Mouse (Mus musculus): ENCODE measurements around the gene Fndc3b. TPM values are rescaled to one million over a fixed set of nuclear protein-coding genes. Genes with fewer than 3 reads are reported as not detected.
"Not testable (repeated sequence)": the region's sequence is repeated elsewhere in the genome, so short reads cannot be mapped to it uniquely, and the experiment has no call there.

The Fndc3b gene
- polyA plus RNA-seq, 1 experiment from 2014 or later: 14.0 TPM

DNA sequence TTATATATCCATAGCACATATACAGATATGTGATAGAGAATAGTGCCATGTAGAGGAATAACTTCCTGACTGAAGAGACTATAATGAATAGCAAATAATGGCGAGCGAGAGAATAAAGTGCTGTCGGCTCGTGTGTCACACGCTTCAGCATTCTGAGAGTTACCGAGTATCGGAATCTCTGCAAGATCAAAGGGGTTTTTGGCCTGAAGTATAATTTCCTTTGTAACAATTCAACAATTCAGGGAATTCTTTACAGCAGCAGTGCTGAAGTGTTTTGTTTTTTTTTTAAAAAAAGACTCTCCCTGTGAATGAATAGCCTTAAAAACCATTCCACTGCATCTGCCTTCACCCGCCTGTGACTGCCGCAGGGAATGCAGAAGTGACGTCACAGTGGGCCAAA is 294.3 kb downstream of the Fndc3b start:
- no peak overlapping the region for H3K4me3 ChIP-seq (ENCODE audit: low read length)
- H3K9me3 ChIP-seq (ENCODE audit: control insufficient read depth, low read length): no peaks in the 10 kb centered on the region
- H3K36me3 ChIP-seq (ENCODE audit: control insufficient read depth, insufficient read depth, low read length): peaks cover 6% of the 10 kb centered on the region; the same call in 1 of the 2 replicates
- H3K4me1 ChIP-seq (ENCODE audit: control insufficient read depth, insufficient read depth, low read length): no peaks in the 10 kb centered on the region
- ATAC-seq: no peak
- no peak overlapping the region for H3K9ac ChIP-seq (ENCODE audit: low read depth, low read length)
- 87% methylated on average over 10 of the region's 10 CpGs for WGBS
- H3K4me2 ChIP-seq (ENCODE audit: low read depth, low read length): no peak overlapping the region
- no peaks in the 10 kb centered on the region for H3K27me3 ChIP-seq (replicated peaks; ENCODE audit: control insufficient read depth, insufficient read depth, low read length)
- no peak overlapping the region for H3K27ac ChIP-seq (ENCODE audit: low read length)

GRCm38 (mm10) chr3:27413566-27413965 is 297.5 kb downstream of the Fndc3b start:
- no peak for ATAC-seq
- no peak overlapping the region for H3K4me2 ChIP-seq (ENCODE audit: low read depth, low read length)
- no peaks in the 10 kb centered on the region for H3K27me3 ChIP-seq (replicated peaks; ENCODE audit: control insufficient read depth, insufficient read depth, low read length)
- no peaks in the 10 kb centered on the region for H3K9me3 ChIP-seq (ENCODE audit: control insufficient read depth, low read length)
- H3K4me3 ChIP-seq (ENCODE audit: low read length): no peak overlapping the region
- 81% methylated on average over 3 of the region's 3 CpGs for WGBS
- H3K27ac ChIP-seq (ENCODE audit: low read length): no peak overlapping the region
- H3K36me3 ChIP-seq (ENCODE audit: control insufficient read depth, insufficient read depth, low read length): peaks cover 2% of the 10 kb centered on the region; the same call in 1 of the 2 replicates
- no peak overlapping the region for H3K9ac ChIP-seq (ENCODE audit: low read depth, low read length)
- H3K4me1 ChIP-seq (ENCODE audit: control insufficient read depth, insufficient read depth, low read length): no peaks in the 10 kb centered on the region

- peaks cover 2% of the 10 kb centered on the region; the same call in 1 of the 2 replicates for H3K36me3 ChIP-seq (ENCODE audit: control insufficient read depth, insufficient read depth, low read length)
- 93% methylated on average over 2 of the region's 2 CpGs for WGBS
Measured at GRCm38 (mm10) chr3:27411286-27411685, 299.8 kb downstream of the Fndc3b start.

GRCm38 (mm10) chr3:27408564-27408963 is 302.5 kb downstream of the Fndc3b start:
- H3K36me3 ChIP-seq (ENCODE audit: control insufficient read depth, insufficient read depth, low read length): no peaks in the 10 kb centered on the region
- no peak overlapping the region for H3K4me2 ChIP-seq (ENCODE audit: low read depth, low read length)
- 75% methylated on average over 2 of the region's 2 CpGs for WGBS
- H3K27ac ChIP-seq (ENCODE audit: low read length): no peak overlapping the region
- H3K27me3 ChIP-seq (replicated peaks; ENCODE audit: control insufficient read depth, insufficient read depth, low read length): no peaks in the 10 kb centered on the region
- H3K9me3 ChIP-seq (ENCODE audit: control insufficient read depth, low read length): no peaks in the 10 kb centered on the region
- no peaks in the 10 kb centered on the region for H3K4me1 ChIP-seq (ENCODE audit: control insufficient read depth, insufficient read depth, low read length)
- ATAC-seq: no peak
- no peak overlapping the region for H3K9ac ChIP-seq (ENCODE audit: low read depth, low read length)
- H3K4me3 ChIP-seq (ENCODE audit: low read length): no peak overlapping the region

More at GRCm38 (mm10) chr3:27411286-27411685, 299.8 kb downstream of the Fndc3b start:
- Histone ChIP-seq H3K27ac (ENCODE audit: low read length) (no peak overlapping the region), H3K4me3 (ENCODE audit: low read length) (no peak overlapping the region), H3K9ac (ENCODE audit: low read depth, low read length) (no peak overlapping the region), H3K9me3 (ENCODE audit: control insufficient read depth, low read length) (no peaks in the 10 kb centered on the region), H3K4me2 (ENCODE audit: low read depth, low read length) (no peak overlapping the region), H3K4me1 (ENCODE audit: control insufficient read depth, insufficient read depth, low read length) (no peaks in the 10 kb centered on the region), H3K27me3 (replicated peaks; ENCODE audit: control insufficient read depth, insufficient read depth, low read length) (no peaks in the 10 kb centered on the region)
- ATAC-seq: no peak

GRCm38 (mm10) chr3:27406440-27406839 is 304.7 kb downstream of the Fndc3b start:
- Histone ChIP-seq H3K9me3 (ENCODE audit: control insufficient read depth, low read length) (no peaks in the 10 kb centered on the region), H3K27me3 (replicated peaks; ENCODE audit: control insufficient read depth, insufficient read depth, low read length) (no peaks in the 10 kb centered on the region), H3K27ac (ENCODE audit: low read length) (no peak overlapping the region), H3K9ac (ENCODE audit: low read depth, low read length) (no peak overlapping the region), H3K4me1 (ENCODE audit: control insufficient read depth, insufficient read depth, low read length) (no peaks in the 10 kb centered on the region), H3K36me3 (ENCODE audit: control insufficient read depth, insufficient read depth, low read length) (no peaks in the 10 kb centered on the region), H3K4me2 (ENCODE audit: low read depth, low read length) (no peak overlapping the region), H3K4me3 (ENCODE audit: low read length) (no peak overlapping the region)
- 83% methylated on average over 3 of the region's 3 CpGs for WGBS
- no peak for ATAC-seq

DNA sequence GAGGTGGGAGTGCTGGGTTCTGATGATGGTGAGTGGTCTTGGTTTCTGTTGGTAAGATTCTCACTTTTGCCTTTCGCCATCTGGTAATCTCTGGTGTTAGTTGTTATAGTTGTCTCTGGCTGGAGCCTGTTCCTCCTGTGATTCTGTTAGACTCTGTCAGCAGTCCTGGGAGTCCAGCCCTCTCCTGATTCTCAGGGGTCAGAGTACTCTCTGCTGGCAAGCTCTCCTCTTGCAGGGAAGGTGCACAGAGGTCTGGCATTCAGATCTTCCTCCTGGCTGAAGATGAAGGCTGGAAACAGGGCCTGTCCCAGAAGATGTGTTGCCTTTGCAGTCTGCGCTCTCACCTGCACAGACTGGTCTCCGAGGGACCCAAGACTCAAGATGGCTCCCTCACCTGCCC is 310.1 kb downstream of the Fndc3b start:
- not testable (repeated sequence) for ATAC-seq; H3K9me3 ChIP-seq (ENCODE audit: control insufficient read depth, low read length); H3K4me1 ChIP-seq (ENCODE audit: control insufficient read depth, insufficient read depth, low read length); H3K4me3 ChIP-seq (ENCODE audit: low read length); H3K4me2 ChIP-seq (ENCODE audit: low read depth, low read length); H3K9ac ChIP-seq (ENCODE audit: low read depth, low read length); H3K36me3 ChIP-seq (ENCODE audit: control insufficient read depth, insufficient read depth, low read length); H3K27me3 ChIP-seq (replicated peaks; ENCODE audit: control insufficient read depth, insufficient read depth, low read length); H3K27ac ChIP-seq (ENCODE audit: low read length)
- 93% methylated on average over 3 of the region's 3 CpGs for WGBS

- 78% methylated on average over 1 of the region's 1 CpGs for WGBS
- ATAC-seq: no peak
- H3K9me3 ChIP-seq (ENCODE audit: control insufficient read depth, low read length): no peaks in the 10 kb centered on the region
Measured at GRCm38 (mm10) chr3:27389923-27390322, 321.2 kb downstream of the Fndc3b start.

DNA sequence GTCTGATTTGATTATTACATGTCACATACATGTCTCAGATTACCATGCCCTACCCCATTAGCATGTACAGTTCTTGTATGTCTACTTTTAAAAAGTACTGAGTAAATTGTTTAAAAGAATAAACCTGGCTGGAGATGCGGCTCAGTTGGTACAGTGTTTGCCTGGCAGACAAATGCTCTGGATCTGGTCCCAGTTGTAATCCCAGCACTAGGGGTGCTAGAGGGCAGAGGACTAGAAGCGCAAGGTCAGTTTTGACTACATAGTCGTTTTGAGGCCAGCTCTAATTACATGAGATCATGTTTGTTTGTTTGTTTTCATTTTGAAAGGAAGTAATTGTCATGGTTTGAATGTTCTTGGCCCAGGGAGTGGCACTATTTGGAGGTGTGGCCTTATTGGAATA is 326.3 kb downstream of the Fndc3b start:
- Histone ChIP-seq H3K4me3 (ENCODE audit: low read length) (no peak overlapping the region), H3K36me3 (ENCODE audit: control insufficient read depth, insufficient read depth, low read length) (no peaks in the 10 kb centered on the region), H3K4me2 (ENCODE audit: low read depth, low read length) (no peak overlapping the region), H3K27me3 (replicated peaks; ENCODE audit: control insufficient read depth, insufficient read depth, low read length) (no peaks in the 10 kb centered on the region), H3K4me1 (ENCODE audit: control insufficient read depth, insufficient read depth, low read length) (no peaks in the 10 kb centered on the region), H3K9ac (ENCODE audit: low read depth, low read length) (no peak overlapping the region), H3K9me3 (ENCODE audit: control insufficient read depth, low read length) (no peaks in the 10 kb centered on the region), H3K27ac (ENCODE audit: low read length) (no peak overlapping the region)
- no peak for ATAC-seq
- 64% methylated on average over 3 of the region's 3 CpGs for WGBS

More at GRCm38 (mm10) chr3:27389923-27390322, 321.2 kb downstream of the Fndc3b start:
- H3K4me2 ChIP-seq (ENCODE audit: low read depth, low read length): no peak overlapping the region
- no peak overlapping the region for H3K4me3 ChIP-seq (ENCODE audit: low read length)
- H3K36me3 ChIP-seq (ENCODE audit: control insufficient read depth, insufficient read depth, low read length): no peaks in the 10 kb centered on the region
- H3K9ac ChIP-seq (ENCODE audit: low read depth, low read length): no peak overlapping the region
- H3K4me1 ChIP-seq (ENCODE audit: control insufficient read depth, insufficient read depth, low read length): no peaks in the 10 kb centered on the region
- no peak overlapping the region for H3K27ac ChIP-seq (ENCODE audit: low read length)
- H3K27me3 ChIP-seq (replicated peaks; ENCODE audit: control insufficient read depth, insufficient read depth, low read length): no peaks in the 10 kb centered on the region

DNA sequence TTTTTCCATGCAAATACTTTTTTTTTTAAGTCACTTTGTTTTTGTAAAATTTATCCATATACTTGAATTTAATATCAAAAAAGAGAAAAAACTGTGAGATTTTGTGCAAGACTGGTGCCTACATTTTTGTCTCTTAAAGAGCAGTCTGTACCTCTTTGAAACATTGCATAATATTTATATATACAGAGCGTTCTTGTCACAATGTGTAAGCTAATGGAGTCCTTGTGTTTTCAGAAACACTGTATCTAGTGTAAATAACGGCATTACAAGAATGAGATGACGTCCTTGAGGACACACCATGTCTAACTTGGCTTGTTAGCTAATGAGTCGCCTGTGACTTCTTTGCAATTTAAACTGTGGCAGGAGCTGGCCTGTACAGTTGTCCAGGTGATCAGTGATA is 333.2 kb downstream of the Fndc3b start:
- no peaks in the 10 kb centered on the region for H3K4me1 ChIP-seq (ENCODE audit: control insufficient read depth, insufficient read depth, low read length)
- H3K4me3 ChIP-seq (ENCODE audit: low read length): no peak overlapping the region
- H3K27ac ChIP-seq (ENCODE audit: low read length): no peak overlapping the region
- WGBS: 53% methylated on average over 4 of the region's 4 CpGs
- H3K4me2 ChIP-seq (ENCODE audit: low read depth, low read length): no peak overlapping the region
- H3K36me3 ChIP-seq (ENCODE audit: control insufficient read depth, insufficient read depth, low read length): no peaks in the 10 kb centered on the region
- no peak for ATAC-seq
- H3K9me3 ChIP-seq (ENCODE audit: control insufficient read depth, low read length): no peaks in the 10 kb centered on the region
- no peak overlapping the region for H3K9ac ChIP-seq (ENCODE audit: low read depth, low read length)
- H3K27me3 ChIP-seq (replicated peaks; ENCODE audit: control insufficient read depth, insufficient read depth, low read length): peaks cover 5% of the 10 kb centered on the region

GRCm38 (mm10) chr3:27374396-27374795 is 336.7 kb downstream of the Fndc3b start:
- no peaks in the 10 kb centered on the region for H3K4me1 ChIP-seq (ENCODE audit: control insufficient read depth, insufficient read depth, low read length)
- H3K9ac ChIP-seq (ENCODE audit: low read depth, low read length): no peak overlapping the region
- H3K27ac ChIP-seq (ENCODE audit: low read length): no peak overlapping the region
- no peak overlapping the region for H3K4me2 ChIP-seq (ENCODE audit: low read depth, low read length)
- no peaks in the 10 kb centered on the region for H3K9me3 ChIP-seq (ENCODE audit: control insufficient read depth, low read length)
- peaks cover 32% of the 10 kb centered on the region for H3K27me3 ChIP-seq (replicated peaks; ENCODE audit: control insufficient read depth, insufficient read depth, low read length)
- H3K4me3 ChIP-seq (ENCODE audit: low read length): no peak overlapping the region
- H3K36me3 ChIP-seq (ENCODE audit: control insufficient read depth, insufficient read depth, low read length): no peaks in the 10 kb centered on the region
- WGBS: 47% methylated on average over 9 of the region's 9 CpGs
- ATAC-seq: no peak

All from intestine, embryonic 16.5 days (tissue).